Mouse (Mus musculus) midbrain, postnatal 0 days (tissue): ENCODE data around the gene 4933428G20Rik. TPM values are rescaled to one million over a fixed set of nuclear protein-coding genes. Genes with fewer than 3 reads are reported as not detected.
A peak's percentile ranks its signal among the peaks of the same experiment; 100 is the strongest.

Experiments
- ATAC-seq: fragments of 200-750 bp; cut with Nextera tagmentation; 2 replicates; pipeline ENCODE4 v1.8.0; 2017; ENCODE audit warnings: moderate number of reproducible peaks, mild to moderate bottlenecking, moderate TSS enrichment, moderate library complexity; ENCODE audit not compliant: low FRiP score
- DNase-seq: peaks from one replicate; pipeline ENCODE4 v3.0.0-alpha.2; 2015; ENCODE audit warnings: low spot score
- H3K27ac ChIP-seq: fragments of 300-500 bp; sonication (generic); 2 replicates; pipeline ENCODE4 v1.5.1; 2014; ENCODE audit warnings: low read depth, mild to moderate bottlenecking, low read length, mixed read lengths
- H3K27me3 ChIP-seq: fragments of 300-500 bp; sonication (generic); 2 replicates; pipeline ENCODE4 v1.6.1; 2014; ENCODE audit warnings: low read length, control low read depth, mixed read lengths; ENCODE audit not compliant: insufficient read depth
- H3K36me3 ChIP-seq: fragments of 300-500 bp; sonication (generic); 2 replicates; pipeline ENCODE4 v1.6.1; 2014; ENCODE audit warnings: low read length, control low read depth, mixed read lengths; ENCODE audit not compliant: insufficient read depth
- H3K4me1 ChIP-seq: fragments of 300-500 bp; sonication (generic); 2 replicates; pipeline ENCODE4 v1.6.1; 2014; ENCODE audit warnings: mild to moderate bottlenecking, control low read depth, antibody characterized with exemption, low read length, mixed read lengths; ENCODE audit not compliant: insufficient read depth
- H3K4me2 ChIP-seq: fragments of 300-500 bp; sonication (generic); 2 replicates; pipeline ENCODE4 v1.6.1; 2014; ENCODE audit warnings: low read depth, mild to moderate bottlenecking, low read length, mixed read lengths; ENCODE audit not compliant: poor library complexity, severe bottlenecking
- H3K4me3 ChIP-seq: fragments of 300-500 bp; sonication (generic); 2 replicates; pipeline ENCODE4 v1.5.1; 2014; ENCODE audit warnings: low read depth, mild to moderate bottlenecking, low read length, moderate library complexity
- H3K9ac ChIP-seq: fragments of 300-500 bp; sonication (generic); replicated peaks from 2 replicates; pipeline ENCODE4 v1.6.1; 2014; ENCODE audit warnings: mild to moderate bottlenecking, low read length, moderate library complexity, mixed read lengths; ENCODE audit not compliant: poor library complexity, severe bottlenecking
- H3K9me3 ChIP-seq: fragments of 300-500 bp; sonication (generic); 2 replicates; pipeline ENCODE4 v1.6.1; 2016; ENCODE audit warnings: low read length, control low read depth
- CTCF ChIP-seq: IDR thresholded peaks from 2 replicates; pipeline ENCODE4 v1.5.1; 2016; ENCODE audit warnings: antibody characterized with exemption, mild to moderate bottlenecking
- WGBS: fragments of 180-500 bp; shearing (Covaris S2); extraction: QIAGEN DNeasy Blood & Tissue Kit; methylation state at CpG from one replicate; pipeline ENCODE4 v1.1.7; 2014; 5-methylcytosine and 5-hydroxymethylcytosine counted together
- polyA plus RNA-seq: library from polyadenylated mRNA; unstranded; fragments of >200 nt; fragmentation: Nextera tagmentation; extraction: Ambion mirVana; gene quantifications from 2 replicates; pipeline ENCODE4 v1.2.1, GENCODE M21; 2015
- total RNA-seq: library from RNA; depleted of rRNA; stranded (reverse); fragments of >200 nt; gene quantifications from 2 replicates; pipeline ENCODE4 v1.2.3, GENCODE M21; 2014

Gene 4933428G20Rik
- total and polyA plus RNA-seq, 2 experiments from 2014 or later: 0.91 TPM; not detected in 1

GRCm38 (mm10) chr11:97505784-97506183, 5.6 kb upstream of the 4933428G20Rik start:
- no peak for DNase-seq
- H3K27me3 ChIP-seq: no peaks in the 10 kb centered on the region
- TF ChIP-seq CTCF: no peak
- no peak overlapping the region for H3K4me3 ChIP-seq
- no peak overlapping the region for H3K27ac ChIP-seq
- 0 out of 2 replicates have a peak, but pooled peaks cover 7% of the 10 kb centered on the region for H3K4me1 ChIP-seq
- H3K4me2 ChIP-seq: no peak overlapping the region
- no peaks in the 10 kb centered on the region for H3K9me3 ChIP-seq
- 85% methylated on average over 4 of the region's 4 CpGs for WGBS
- no peak overlapping the region for H3K9ac ChIP-seq
- peaks cover 10% of the 10 kb centered on the region for H3K36me3 ChIP-seq
- no peak for ATAC-seq

GRCm38 (mm10) chr11:97502846-97503245, 2.7 kb upstream of the 4933428G20Rik start:
- no peaks in the 10 kb centered on the region for H3K9me3 ChIP-seq
- peaks cover 9% of the 10 kb centered on the region; the same call in 1 of the 2 replicates for H3K27me3 ChIP-seq
- no peaks in the 10 kb centered on the region for H3K4me1 ChIP-seq
- DNase-seq (no peak), ATAC-seq (no peak)
- no peak for TF ChIP-seq CTCF
- H3K4me2 ChIP-seq: no peak overlapping the region
- 78% methylated on average over 4 of the region's 4 CpGs for WGBS
- no peak overlapping the region for H3K4me3 ChIP-seq
- no peak overlapping the region for H3K27ac ChIP-seq
- no peak overlapping the region for H3K9ac ChIP-seq
- peaks cover 24% of the 10 kb centered on the region for H3K36me3 ChIP-seq

DNA sequence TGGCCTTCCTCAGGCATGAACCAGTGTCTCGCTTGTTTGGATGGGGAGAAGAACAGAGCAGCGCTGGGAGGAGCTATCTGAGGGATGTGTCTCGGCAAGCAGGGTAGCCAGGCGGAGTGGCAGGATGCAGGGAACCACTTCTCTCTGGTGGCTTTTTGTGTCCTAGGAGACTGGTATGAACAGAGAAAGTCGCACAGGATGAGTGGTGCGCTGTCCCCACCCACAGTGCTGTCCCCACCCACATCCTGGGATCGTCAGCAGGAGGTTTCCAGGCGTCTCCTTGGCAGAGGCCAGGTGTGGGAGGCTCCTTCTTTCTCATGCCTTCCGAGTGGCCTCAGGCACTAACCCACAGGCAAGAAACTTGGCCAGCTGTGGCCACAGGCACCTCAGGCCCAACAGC, 2.2 kb upstream of the 4933428G20Rik start:
- no peak overlapping the region for H3K27ac ChIP-seq
- no peak for DNase-seq
- peaks cover 9% of the 10 kb centered on the region; the same call in 1 of the 2 replicates for H3K27me3 ChIP-seq
- 43% methylated on average over 9 of the region's 9 CpGs for WGBS
- TF ChIP-seq CTCF: no peak
- no peaks in the 10 kb centered on the region for H3K4me1 ChIP-seq
- H3K4me2 ChIP-seq: no peak overlapping the region
- peaks cover 28% of the 10 kb centered on the region for H3K36me3 ChIP-seq
- no peak; the same call in 1 of the 2 replicates for ATAC-seq
- H3K9me3 ChIP-seq: no peaks in the 10 kb centered on the region
- no peak overlapping the region for H3K4me3 ChIP-seq
- no peak overlapping the region for H3K9ac ChIP-seq

- Histone ChIP-seq H3K4me3 (peak overlapping the region; percentile 18; the same call in 1 of the 2 replicates), H3K4me2 (peak overlapping the region; percentile 36; the same call in 1 of the 2 replicates), H3K9me3 (no peaks in the 10 kb centered on the region), H3K27me3 (peaks cover 9% of the 10 kb centered on the region; the same call in 1 of the 2 replicates), H3K27ac (no peak overlapping the region), H3K9ac (no peak overlapping the region), H3K36me3 (peaks cover 32% of the 10 kb centered on the region), H3K4me1 (no peaks in the 10 kb centered on the region)
- DNase-seq (no peak), ATAC-seq (0 out of 2 replicates have a peak, but pooled peaks have one; percentile 31)
- 18% methylated on average over 44 of the region's 51 CpGs for whole genome bisulfite sequencing
- no peak for TF ChIP-seq CTCF
Measured at GRCm38 (mm10) chr11:97500720-97501448, 744 bp upstream of the 4933428G20Rik start.

- Histone ChIP-seq H3K9ac (no peak overlapping the region), H3K4me1 (no peaks in the 10 kb centered on the region), H3K4me3 (no peak overlapping the region), H3K27ac (no peak overlapping the region), H3K36me3 (peaks cover 43% of the 10 kb centered on the region), H3K27me3 (peaks cover 9% of the 10 kb centered on the region; the same call in 1 of the 2 replicates), H3K4me2 (no peak overlapping the region), H3K9me3 (no peaks in the 10 kb centered on the region)
- TF ChIP-seq CTCF: no peak
- DNase-seq: no peak
- 95% methylated on average over 4 of the region's 4 CpGs for WGBS
- ATAC-seq: no peak
Measured at GRCm38 (mm10) chr11:97497543-97497942, 2.6 kb downstream of the 4933428G20Rik start.

DNA sequence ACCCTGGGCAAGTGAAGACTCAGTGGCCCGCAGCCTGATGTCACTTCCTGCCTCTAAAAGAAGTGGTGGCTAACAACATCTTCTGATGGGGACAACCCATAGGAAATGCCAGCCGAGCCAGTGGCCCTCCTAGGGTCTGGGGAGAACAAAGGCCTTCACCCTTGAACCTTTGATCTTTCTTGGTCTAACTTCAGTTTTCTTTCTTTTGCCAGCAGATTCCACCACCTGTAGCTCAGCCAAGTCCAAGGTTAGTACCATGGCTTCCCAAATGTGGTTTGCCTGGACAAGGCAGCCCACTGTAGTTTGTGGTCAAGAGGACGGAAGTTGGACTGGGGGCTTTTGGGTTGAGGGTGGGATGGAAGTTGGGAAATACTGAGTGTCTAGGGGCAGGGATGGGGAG, 7.3 kb downstream of the 4933428G20Rik start:
- 85% methylated on average over 3 of the region's 3 CpGs for WGBS
- H3K4me1 ChIP-seq: no peaks in the 10 kb centered on the region
- ATAC-seq: no peak

More for the DNA sequence above, 7.3 kb downstream of the 4933428G20Rik start:
- no peak overlapping the region for H3K9ac ChIP-seq
- H3K27me3 ChIP-seq: no peaks in the 10 kb centered on the region
- H3K4me2 ChIP-seq: no peak overlapping the region
- no peak for TF ChIP-seq CTCF
- H3K4me3 ChIP-seq: no peak overlapping the region
- no peak overlapping the region for H3K27ac ChIP-seq
- no peak for DNase-seq
- H3K9me3 ChIP-seq: no peaks in the 10 kb centered on the region
- peaks cover 42% of the 10 kb centered on the region for H3K36me3 ChIP-seq
